In genomic region chr3:122729960-122730740, GRCm38 (mm10) we compare ENCODE assay signal across 8 mouse cellular contexts. TPM values are rescaled to one million over a fixed set of nuclear protein-coding genes. Genes with fewer than 3 reads are reported as not detected.
DNase-seq lines count a peak whose midpoint lies in the region; ATAC-seq and TF ChIP-seq lines count a peak whose summit lies in the region.

No protein-coding gene starts in this region.

- peak; percentile 83 for DNase-seq in brain, embryonic 14.5 days (ENCODE audit: low read depth)
- peak; percentile 78 for DNase-seq in forebrain, embryonic 14.5 days (ENCODE audit: low spot score)
- peak; percentile 82 to 83 for DNase-seq in heart, postnatal 10 days
- peak; percentile 53 to 83 for DNase-seq in kidney, postnatal 36 days
- DNase-seq in lung, adult 2 months: peak; percentile 81
- peak; percentile 89 for DNase-seq in testis, postnatal 10 days (ENCODE audit: low spot score)

- ATAC-seq in forebrain, embryonic 14.5 days: peak; percentile 84
- ATAC-seq in neural tube, embryonic 14.5 days (ENCODE audit: low read depth): peak; percentile 82

- H3K9me3 ChIP-seq in forebrain, embryonic 14.5 days (replicated peaks; ENCODE audit: control insufficient read depth, low read length): no peaks in the 10 kb centered on the region
- H3K9me3 ChIP-seq in neural tube, embryonic 14.5 days (ENCODE audit: control insufficient read depth, low read length): no peaks in the 10 kb centered on the region

- WGBS in forebrain, embryonic 14.5 days: under 1% methylated on average over 79 of the region's 92 CpGs
- under 1% methylated on average over 92 of the region's 92 CpGs for WGBS in lung, adult 2 months
- under 1% methylated on average over 91 of the region's 92 CpGs for WGBS in neural tube, embryonic 14.5 days

- TF ChIP-seq POLR2A in brain, embryonic 14.5 days (IDR thresholded peaks at IDR 0.05; ENCODE audit: borderline replicate concordance, extremely low read depth, insufficient read depth, insufficient read length, poor library complexity, severe bottlenecking): 0 out of 2 replicates have a peak, but pooled peaks have one; percentile 37
- TF ChIP-seq POLR2A in lung, adult 2 months (IDR thresholded peaks at IDR 0.05; ENCODE audit: borderline replicate concordance, extremely low read depth, low read depth, low read length): peak; percentile 59; the same call in 1 of the 2 replicates

- intact Hi-C loops in heart, postnatal 10 days (cut with DNase I): loop anchor here (1.0 to 2.0 kb wide), 3 partner anchors 54 to 175 kb away; no protein-coding TSS in a partner anchor

- H3K4me2 ChIP-seq in forebrain, embryonic 14.5 days (ENCODE audit: low read length): peak overlapping the region; percentile 86
- H3K4me2 ChIP-seq in neural tube, embryonic 14.5 days (ENCODE audit: low read depth, low read length): peak overlapping the region; percentile 87

- peak overlapping the region; percentile 89 for H3K27ac ChIP-seq in forebrain, embryonic 14.5 days (ENCODE audit: low read depth, low read length)
- H3K27ac ChIP-seq in neural tube, embryonic 14.5 days (ENCODE audit: low read depth, low read length): peak overlapping the region; percentile 68

- H3K36me3 ChIP-seq in C2C12 (ENCODE audit: control insufficient read depth, insufficient read depth): no peaks in the 10 kb centered on the region
- no peaks in the 10 kb centered on the region for H3K36me3 ChIP-seq in forebrain, embryonic 14.5 days (ENCODE audit: control insufficient read depth, insufficient read depth, low read length)
- no peaks in the 10 kb centered on the region for H3K36me3 ChIP-seq in neural tube, embryonic 14.5 days (ENCODE audit: control insufficient read depth, insufficient read depth, low read length)

- H3ac ChIP-seq in C2C12 (ENCODE audit: control insufficient read depth, insufficient read length, low read depth): peak overlapping the region; percentile 59

- H3K9ac ChIP-seq in forebrain, embryonic 14.5 days (ENCODE audit: low read length): peak overlapping the region; percentile 90
- peak overlapping the region; percentile 68 for H3K9ac ChIP-seq in neural tube, embryonic 14.5 days (replicated peaks; ENCODE audit: low read depth, low read length)

- H3K79me3 ChIP-seq in C2C12 (ENCODE audit: low read depth): no peaks in the 10 kb centered on the region

- peak overlapping the region; percentile 49 for H3K4me3 ChIP-seq in C2C12 (ENCODE audit: insufficient read depth, poor library complexity, severe bottlenecking)
- peak overlapping the region; percentile 74 for H3K4me3 ChIP-seq in forebrain, embryonic 14.5 days (ENCODE audit: low read depth, low read length)
- H3K4me3 ChIP-seq in lung, adult 2 months (replicated peaks; ENCODE audit: extremely low read depth, low read depth, low read length): peak overlapping the region; percentile 78
- peak overlapping the region; percentile 74 for H3K4me3 ChIP-seq in neural tube, embryonic 14.5 days (ENCODE audit: low read depth, low read length)

- 0 out of 2 replicates have a peak, but pooled peaks cover 7% of the 10 kb centered on the region for H3K4me1 ChIP-seq in forebrain, embryonic 14.5 days (ENCODE audit: control insufficient read depth, insufficient read depth, low read length)
- H3K4me1 ChIP-seq in lung, adult 2 months (ENCODE audit: control insufficient read depth, insufficient read depth, low read length): no peaks in the 10 kb centered on the region
- no peaks in the 10 kb centered on the region for H3K4me1 ChIP-seq in neural tube, embryonic 14.5 days (ENCODE audit: control insufficient read depth, insufficient read depth, low read length)

- no peaks in the 10 kb centered on the region for H3K27me3 ChIP-seq in C2C12 (ENCODE audit: control insufficient read depth, insufficient read depth, insufficient read length)
- H3K27me3 ChIP-seq in forebrain, embryonic 14.5 days (replicated peaks; ENCODE audit: control insufficient read depth, insufficient read depth, low read length): no peaks in the 10 kb centered on the region
- H3K27me3 ChIP-seq in neural tube, embryonic 14.5 days (ENCODE audit: control insufficient read depth, insufficient read depth, low read length): no peaks in the 10 kb centered on the region

- no peaks in the 10 kb centered on the region for H3K79me2 ChIP-seq in C2C12 (ENCODE audit: control insufficient read depth, insufficient read depth)

- TF ChIP-seq CTCF in C2C12 (IDR thresholded peaks at IDR 0.05; ENCODE audit: control insufficient read depth, insufficient read depth, insufficient read length): peak; percentile 89
- peak; percentile 57 for TF ChIP-seq CTCF in brain, embryonic 14.5 days (IDR thresholded peaks at IDR 0.05; ENCODE audit: borderline replicate concordance, extremely low read depth, insufficient read depth, insufficient read length)
- 0 out of 2 replicates have a peak, but pooled peaks have one; percentile 2 for TF ChIP-seq CTCF in lung, adult 2 months (IDR thresholded peaks at IDR 0.05; ENCODE audit: insufficient read depth, low read length)

TF ChIP-seq in C2C12, 6 proteins besides CTCF, POLR2A, EP300 and RAD21:
- TF ChIP-seq MYOD1 (IDR thresholded peaks at IDR 0.05; ENCODE audit: control insufficient read depth, insufficient read length, low read depth) (no peak), USF1 (IDR thresholded peaks at IDR 0.05; ENCODE audit: low read depth) (no peak), MAX (IDR thresholded peaks at IDR 0.05) (no peak), FOSL1 (IDR thresholded peaks at IDR 0.05; ENCODE audit: insufficient read depth, low read length, poor library complexity, severe bottlenecking) (no peak)
TF ChIP-seq in C2C12: peak in this region for 0.

RNA-seq across cellular contexts. Expression of gene Pde5a, which starts 1.4 kb away (rescaled TPM):
- 2.9 TPM for polyA plus RNA-seq in C2C12 (2012; fragmentation: generic; extraction: Trizol)
- 5.0 and 6.2 TPM in 2 replicates for polyA plus RNA-seq in brain, embryonic 14.5 days (2012; rRNA removed)
- 4.1 and 4.6 TPM in 2 replicates for polyA plus RNA-seq in forebrain, embryonic 14.5 days (2014; fragmentation: Nextera tagmentation; extraction: Ambion mirVana)
- 10 to 100 TPM; 10.5 to 12.9 TPM for total RNA-seq in heart, postnatal 10 days (2021)
- 24.4 and 35.5 TPM in 2 replicates for polyA plus RNA-seq in lung, adult 2 months (2012; rRNA removed)
- 1.7 and 2.0 TPM in 2 replicates for polyA plus RNA-seq in neural tube, embryonic 14.5 days (2014; fragmentation: Nextera tagmentation; extraction: Ambion mirVana)

Comparison
In these comparisons a context has a peak if more than half of its experiments do, and no peak if none do; other contexts are left out.
1. Peak in every context shown above with its lines: DNase-seq, ATAC-seq, H3K4me3 ChIP-seq and H3K27ac ChIP-seq.
2. CTCF ChIP-seq: peak in every context shown above with its lines; median percentile 89 in C2C12; 57 in brain, embryonic 14.5 days; 2 in lung, adult 2 months.